Mouse (Mus musculus): ENCODE results near the gene Cd46. TPM values are rescaled to one million over a fixed set of nuclear protein-coding genes. Genes with fewer than 3 reads are reported as not detected.

Gene Cd46
- polyA plus RNA-seq, 1 experiment from 2014 or later = 1.3 TPM

DNA sequence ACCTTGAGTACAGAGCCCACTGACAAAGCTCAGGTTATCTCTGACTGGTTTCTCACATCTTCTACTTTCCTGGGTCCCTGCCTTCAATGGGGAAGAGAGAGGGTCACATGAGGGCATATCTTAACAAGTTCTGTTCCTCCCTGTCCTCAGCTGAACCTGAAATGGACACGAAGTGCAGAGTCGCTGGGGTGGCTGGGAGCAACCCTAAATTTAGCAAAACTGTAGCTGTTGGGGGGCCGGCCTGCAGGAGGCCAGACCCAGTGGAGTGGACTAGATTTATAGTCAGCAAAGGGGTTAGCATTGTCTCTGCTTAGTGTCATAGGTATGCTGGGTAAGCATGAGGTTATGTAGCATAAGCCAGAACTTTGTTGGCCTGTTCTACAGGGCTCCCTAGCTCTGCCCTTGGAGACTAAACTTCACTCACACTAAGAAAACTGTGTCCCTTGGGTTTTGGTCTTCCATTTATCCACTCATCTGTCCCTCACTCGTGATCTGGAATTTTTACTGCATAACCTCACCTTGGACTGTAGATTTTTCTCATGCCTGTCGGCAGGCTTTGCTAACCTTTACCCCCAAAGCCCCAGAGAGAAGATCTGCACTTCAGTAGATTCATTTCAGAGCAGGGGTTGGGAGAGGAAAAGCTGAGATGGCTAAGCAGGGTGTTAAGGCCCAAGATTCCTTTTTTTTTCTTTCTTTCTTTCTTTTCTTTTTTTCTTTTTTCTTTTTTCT, 99.3 kb downstream of the Cd46 start:
- no peak overlapping the region for H3K9ac ChIP-seq
- no peaks in the 10 kb centered on the region for H3K9me3 ChIP-seq
- H3K36me3 ChIP-seq = no peaks in the 10 kb centered on the region
- 60% methylated on average over 5 of the region's 5 CpGs for WGBS
- H3K27me3 ChIP-seq = no peaks in the 10 kb centered on the region
- H3K4me3 ChIP-seq = no peak overlapping the region
- H3K4me2 ChIP-seq = no peak overlapping the region
- H3K4me1 ChIP-seq = no peaks in the 10 kb centered on the region
- H3K27ac ChIP-seq = no peak overlapping the region
- ATAC-seq (ENCODE audit: borderline replicate concordance, extremely low read depth, low FRiP score, low TSS enrichment) = no peak

DNA sequence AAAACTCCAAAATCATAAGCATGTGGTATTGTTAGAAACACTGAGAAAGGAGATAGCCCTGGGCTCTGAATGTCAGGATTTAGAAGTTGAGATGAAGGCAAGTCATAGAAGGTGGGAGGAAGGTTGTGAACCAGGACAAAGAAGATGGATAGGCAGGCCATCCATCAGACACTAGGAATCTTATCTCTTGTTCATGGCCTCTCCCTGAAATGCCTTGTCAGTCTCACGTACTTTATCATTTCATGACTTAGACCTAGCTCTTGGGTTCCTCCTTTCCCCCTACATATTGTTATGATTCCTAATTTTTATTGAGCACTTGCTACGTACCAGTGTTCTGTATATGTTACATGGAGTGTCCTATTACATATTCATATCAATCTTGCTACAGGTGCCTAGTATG, 100.4 kb downstream of the Cd46 start:
- Histone ChIP-seq H3K9ac (no peak overlapping the region), H3K27ac (no peak overlapping the region), H3K4me2 (no peak overlapping the region), H3K4me3 (no peak overlapping the region), H3K27me3 (no peaks in the 10 kb centered on the region), H3K4me1 (no peaks in the 10 kb centered on the region), H3K36me3 (no peaks in the 10 kb centered on the region), H3K9me3 (no peaks in the 10 kb centered on the region)
- 68% methylated on average over 2 of the region's 2 CpGs for WGBS
- ATAC-seq (ENCODE audit: borderline replicate concordance, extremely low read depth, low FRiP score, low TSS enrichment) = no peak

DNA sequence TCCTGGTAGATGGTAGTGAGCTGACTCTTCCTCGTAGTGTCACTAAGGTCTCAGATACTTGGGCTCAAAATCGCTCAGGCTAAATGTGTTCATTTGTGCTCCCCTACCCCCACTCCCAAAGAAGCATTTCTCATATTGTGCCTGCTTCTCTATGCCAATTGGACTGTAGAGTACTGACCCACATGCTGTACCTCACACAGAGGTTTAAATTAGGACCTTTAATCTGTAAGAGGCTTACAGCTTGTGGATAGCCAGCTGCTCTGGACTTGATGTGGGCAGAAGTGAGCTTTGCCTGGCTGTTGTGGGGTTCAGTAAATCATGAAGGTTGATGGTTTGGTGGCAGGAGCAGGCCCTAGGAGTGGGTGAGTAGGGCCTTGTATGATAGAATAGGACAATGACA, 101.1 kb downstream of the Cd46 start:
- 85% methylated on average over 2 of the region's 2 CpGs for WGBS
- no peaks in the 10 kb centered on the region for H3K9me3 ChIP-seq
- no peaks in the 10 kb centered on the region for H3K27me3 ChIP-seq
- H3K36me3 ChIP-seq = no peaks in the 10 kb centered on the region
- no peak overlapping the region for H3K27ac ChIP-seq
- no peaks in the 10 kb centered on the region for H3K4me1 ChIP-seq
- H3K9ac ChIP-seq = no peak overlapping the region
- no peak overlapping the region for H3K4me2 ChIP-seq
- H3K4me3 ChIP-seq = no peak overlapping the region
- ATAC-seq (ENCODE audit: borderline replicate concordance, extremely low read depth, low FRiP score, low TSS enrichment) = no peak

DNA sequence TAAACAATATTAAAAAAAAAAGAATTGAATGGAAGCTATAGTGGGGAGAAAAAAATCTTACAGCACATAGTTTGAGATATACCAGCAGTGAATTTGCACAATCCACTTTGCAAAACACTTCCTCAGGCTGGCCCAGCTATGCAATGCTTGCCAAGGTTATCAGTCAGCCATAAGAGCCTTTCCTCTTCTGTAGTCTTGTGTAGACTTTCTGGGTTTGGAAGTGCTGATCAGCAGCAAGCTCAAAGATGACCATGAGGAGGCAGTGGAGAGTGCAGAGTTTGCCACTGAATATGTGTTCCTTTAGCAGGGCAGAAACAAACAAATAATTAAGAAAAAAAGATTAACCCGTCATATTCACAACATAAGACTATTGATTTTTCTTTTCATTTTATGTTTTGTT, 103.0 kb downstream of the Cd46 start:
- Histone ChIP-seq H3K36me3 (no peaks in the 10 kb centered on the region), H3K9ac (no peak overlapping the region), H3K4me2 (no peak overlapping the region), H3K4me1 (no peaks in the 10 kb centered on the region), H3K4me3 (no peak overlapping the region), H3K9me3 (no peaks in the 10 kb centered on the region), H3K27me3 (no peaks in the 10 kb centered on the region), H3K27ac (no peak overlapping the region)
- no peak for ATAC-seq (ENCODE audit: borderline replicate concordance, extremely low read depth, low FRiP score, low TSS enrichment)
- WGBS = 88% methylated on average over 1 of the region's 1 CpGs

MicroRNAs encoded within 50 kb of the gene (microRNA counts, 519-probe panel; counts per million panel counts)
- microRNA mmu-miR-29b (2,406 counts per million, percentile 42 among the panel's probes with 10 or more counts), microRNA mmu-miR-29c (2,759 counts per million, percentile 72 among the panel's probes with 10 or more counts)

Small RNAs within 50 kb of the gene (microRNA-seq; reads per million reads assigned to microRNA genes)
- gene Mir29b-2 = 1.1 reads per million
- 55.2 reads per million, percentile 47 among the genes with 10 or more reads in this experiment for gene Mir29c

Other genes with a start within 250 kb of the Cd46 start
- gene Cd34, start 153.4 kb downstream of the Cd46 start, polyA plus RNA-seq (2015; fragmentation: Nextera tagmentation; extraction: Ambion mirVana) = 179 and 183 TPM in 2 replicates
- 76.0 and 76.7 TPM in 2 replicates for gene Cr1l, start 39.3 kb upstream of the Cd46 start, polyA plus RNA-seq (2015; fragmentation: Nextera tagmentation; extraction: Ambion mirVana)
- gene Cr2, start 84.5 kb upstream of the Cd46 start, polyA plus RNA-seq (2015; fragmentation: Nextera tagmentation; extraction: Ambion mirVana) = 0.16 and 0.60 TPM in 2 replicates